Comparison of ENCODE assay signal across 8 mouse cellular contexts in the genomic region with DNA sequence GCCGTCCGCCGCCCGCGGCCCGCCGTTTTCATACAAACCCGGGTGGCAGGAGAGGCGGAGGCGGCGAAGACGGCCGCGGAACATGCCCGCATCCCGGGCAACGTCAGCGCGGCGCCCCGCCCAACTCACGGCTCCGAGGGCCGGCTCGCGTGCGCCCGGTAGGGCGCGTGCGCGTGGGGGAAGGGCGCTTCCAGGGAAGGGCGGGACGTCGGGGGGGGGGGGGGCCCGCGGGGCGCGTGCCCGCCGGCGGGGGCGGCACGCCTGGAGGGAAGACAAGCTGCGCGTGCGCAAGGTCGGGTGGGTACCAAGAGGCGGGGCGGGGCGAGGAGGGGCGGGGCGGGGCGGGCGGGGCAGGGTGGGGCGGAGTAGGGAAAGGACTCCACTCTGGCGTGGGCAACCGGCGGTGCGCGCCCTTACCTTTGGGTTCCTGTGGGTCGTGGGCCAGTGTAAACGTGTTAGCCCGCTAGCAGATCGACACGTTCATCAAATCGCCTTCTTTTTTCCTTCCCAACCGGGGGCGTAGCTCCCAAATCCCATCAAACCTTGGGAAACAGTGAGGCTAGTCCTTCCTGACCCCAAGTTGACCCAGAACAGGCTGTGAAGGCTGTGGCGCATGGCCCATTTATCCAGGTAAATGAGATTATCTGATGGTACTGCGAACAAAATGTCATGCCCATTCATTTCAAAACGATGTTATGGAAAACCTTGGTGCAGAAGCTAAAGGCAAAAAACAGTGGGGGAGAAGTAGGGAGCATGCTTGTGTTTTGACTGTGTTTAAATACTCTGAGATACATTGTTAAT. TPM values are rescaled to one million over a fixed set of nuclear protein-coding genes. Genes with fewer than 3 reads are reported as not detected.
A peak's percentile ranks its signal among the peaks of the same experiment; 100 is the strongest.
DNase-seq lines count a peak whose midpoint lies in the region; ATAC-seq lines count a peak whose summit lies in the region.

No protein-coding gene starts in this region.

- H3K27ac ChIP-seq in hindbrain, embryonic 13.5 days = peak overlapping the region; percentile 89

- no peaks in the 10 kb centered on the region for H3K9me3 ChIP-seq in hindbrain, embryonic 13.5 days

- peak; percentile 92 for ATAC-seq in hindbrain, embryonic 13.5 days (ENCODE audit: low FRiP score)

- peaks cover 27% of the 10 kb centered on the region for H3K4me1 ChIP-seq in hindbrain, embryonic 13.5 days (replicated peaks)

- H3K36me3 ChIP-seq in hindbrain, embryonic 13.5 days = no peaks in the 10 kb centered on the region

- H3K4me2 ChIP-seq in hindbrain, embryonic 13.5 days = peak overlapping the region; percentile 86

- WGBS in hindbrain, embryonic 13.5 days = 2% methylated on average over 44 of the region's 73 CpGs

- no peaks in the 10 kb centered on the region for H3K27me3 ChIP-seq in hindbrain, embryonic 13.5 days

- peak; percentile 73 for DNase-seq in R1 (ENCODE audit: low read depth, low spot score)
- peak; percentile 95 to 96 for DNase-seq in cerebellum, postnatal 14 days
- DNase-seq in frontal cortex, postnatal 14 days (ENCODE audit: low spot score in 2 of 2) = peak; percentile 67 to 77
- DNase-seq in layer of hippocampus, postnatal 25 days (ENCODE audit: extremely low spot score in 1 of 2, low spot score in 1 of 2) = peak; percentile 82 to 84
- peak; percentile 91 for DNase-seq in lung, postnatal 14 days
- DNase-seq in retina, adult 2 months (ENCODE audit: low read depth, low spot score) = peak; percentile 86
- peak; percentile 90 for DNase-seq in thymus, postnatal 25 days

- H3K4me3 ChIP-seq in hindbrain, embryonic 13.5 days = peak overlapping the region; percentile 82

- H3K9ac ChIP-seq in hindbrain, embryonic 13.5 days = peak overlapping the region; percentile 86

RNA-seq across cellular contexts. Expression of gene Agtpbp1, which starts 27.6 kb away (rescaled TPM):
- 55.6 and 57.6 TPM in 2 replicates for polyA plus RNA-seq in hindbrain, embryonic 13.5 days (2015; fragmentation: Nextera tagmentation; extraction: Ambion mirVana)
- 100 to 1,000 TPM; 351 to 374 TPM for total RNA-seq in layer of hippocampus, postnatal 25 days (2021)

RNA-seq across cellular contexts. Expression of gene Naa35, which starts 27.7 kb away (rescaled TPM):
- polyA plus RNA-seq in hindbrain, embryonic 13.5 days (2015; fragmentation: Nextera tagmentation; extraction: Ambion mirVana) = 156 and 159 TPM in 2 replicates
- 100 to 1,000 TPM in 1 of 2 experiments, 10 to 100 TPM in 1; 99.1 to 103 TPM for total RNA-seq in layer of hippocampus, postnatal 25 days (2021)

Comparison
In these comparisons a context has a peak if more than half of its experiments do, and no peak if none do; other contexts are left out.
1. Peak in every context shown above with its lines: DNase-seq, ATAC-seq, H3K4me3 ChIP-seq and H3K27ac ChIP-seq.